Mouse (Mus musculus): ENCODE measurements around the gene Art2b. TPM values are rescaled to one million over a fixed set of nuclear protein-coding genes. Genes with fewer than 3 reads are reported as not detected.
"Not testable (repeated sequence)": the region's sequence is repeated elsewhere in the genome, so short reads cannot be mapped to it uniquely, and the experiment has no call there.

Gene Art2b
- polyA plus RNA-seq (2014; fragmentation: Nextera tagmentation; extraction: Ambion mirVana): not detected in 2 replicates

GRCm38 (mm10) chr7:101585408-101585807 is at the start of gene Art2b:
TSS of gene Art2b (minus strand) at chr7:101585600.
- Histone ChIP-seq H3K4me2 (no peak within 1 kb of the TSS), H3K36me3 (ENCODE audit: control insufficient read depth, insufficient read depth, low read length) (no peaks in the 10 kb centered on the region), H3K4me1 (ENCODE audit: control insufficient read depth, insufficient read depth, low read length) (no peaks in the 10 kb centered on the region), H3K9ac (ENCODE audit: low read depth, low read length) (no peak within 1 kb of the TSS), H3K27ac (ENCODE audit: low read depth, low read length) (no peak within 1 kb of the TSS), H3K9me3 (replicated peaks; ENCODE audit: control insufficient read depth, low read length) (no peaks in the 10 kb centered on the region), H3K27me3 (ENCODE audit: control insufficient read depth, insufficient read depth, low read length) (no peaks in the 10 kb centered on the region), H3K4me3 (ENCODE audit: low read depth, low read length) (no peak within 1 kb of the TSS)
- 80% methylated on average over 5 of the region's 5 CpGs for WGBS (ENCODE audit: insufficient replicate concordance)
- no peak for ATAC-seq (replicated peaks; ENCODE audit: insufficient number of reproducible peaks, low FRiP score, low TSS enrichment)

- WGBS (ENCODE audit: insufficient replicate concordance): 65% methylated on average over 4 of the region's 4 CpGs
- Histone ChIP-seq H3K36me3 (ENCODE audit: control insufficient read depth, insufficient read depth, low read length) (no peaks in the 10 kb centered on the region), H3K27ac (ENCODE audit: low read depth, low read length) (no peak overlapping the region), H3K9me3 (replicated peaks; ENCODE audit: control insufficient read depth, low read length) (no peaks in the 10 kb centered on the region), H3K27me3 (ENCODE audit: control insufficient read depth, insufficient read depth, low read length) (no peaks in the 10 kb centered on the region), H3K4me3 (ENCODE audit: low read depth, low read length) (no peak overlapping the region), H3K4me2 (no peak overlapping the region), H3K9ac (ENCODE audit: low read depth, low read length) (no peak overlapping the region), H3K4me1 (ENCODE audit: control insufficient read depth, insufficient read depth, low read length) (no peaks in the 10 kb centered on the region)
- no peak for ATAC-seq (replicated peaks; ENCODE audit: insufficient number of reproducible peaks, low FRiP score, low TSS enrichment)
Measured at GRCm38 (mm10) chr7:101634513-101634912, 49.1 kb upstream of the Art2b start.

DNA sequence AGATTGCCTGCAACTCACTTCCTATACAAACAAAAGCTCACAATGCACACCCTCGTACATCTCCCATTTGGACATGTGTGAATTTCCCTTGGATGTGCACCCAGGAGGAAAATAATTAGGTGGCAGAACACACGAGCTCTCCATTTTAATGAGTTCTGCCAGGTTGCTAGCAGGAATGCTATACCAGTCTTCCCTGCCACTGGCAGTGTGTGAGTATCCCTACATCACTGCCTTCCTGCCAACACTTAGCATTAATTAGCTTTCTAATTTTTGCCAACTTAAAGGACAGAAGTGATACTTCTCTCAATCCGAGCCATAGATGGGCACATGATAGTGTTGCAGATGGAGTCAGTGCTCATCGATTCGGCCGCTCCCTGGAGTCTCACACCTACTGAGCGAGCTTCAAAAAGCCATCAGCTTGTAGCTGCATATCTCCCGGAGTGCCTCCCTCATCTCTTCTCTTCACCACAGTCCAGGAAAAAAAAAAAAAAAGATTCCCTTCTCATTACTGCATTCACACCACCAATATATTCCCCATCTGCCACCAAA is 48.3 kb upstream of the Art2b start:
- H3K4me2 ChIP-seq: no peak overlapping the region
- no peak overlapping the region for H3K9ac ChIP-seq (ENCODE audit: low read depth, low read length)
- 75% methylated on average over 8 of the region's 8 CpGs for WGBS (ENCODE audit: insufficient replicate concordance)
- ATAC-seq (replicated peaks; ENCODE audit: insufficient number of reproducible peaks, low FRiP score, low TSS enrichment): no peak
- H3K9me3 ChIP-seq (replicated peaks; ENCODE audit: control insufficient read depth, low read length): no peaks in the 10 kb centered on the region
- no peaks in the 10 kb centered on the region for H3K36me3 ChIP-seq (ENCODE audit: control insufficient read depth, insufficient read depth, low read length)
- no peak overlapping the region for H3K4me3 ChIP-seq (ENCODE audit: low read depth, low read length)
- H3K27me3 ChIP-seq (ENCODE audit: control insufficient read depth, insufficient read depth, low read length): no peaks in the 10 kb centered on the region
- no peaks in the 10 kb centered on the region for H3K4me1 ChIP-seq (ENCODE audit: control insufficient read depth, insufficient read depth, low read length)
- H3K27ac ChIP-seq (ENCODE audit: low read depth, low read length): no peak overlapping the region

DNA sequence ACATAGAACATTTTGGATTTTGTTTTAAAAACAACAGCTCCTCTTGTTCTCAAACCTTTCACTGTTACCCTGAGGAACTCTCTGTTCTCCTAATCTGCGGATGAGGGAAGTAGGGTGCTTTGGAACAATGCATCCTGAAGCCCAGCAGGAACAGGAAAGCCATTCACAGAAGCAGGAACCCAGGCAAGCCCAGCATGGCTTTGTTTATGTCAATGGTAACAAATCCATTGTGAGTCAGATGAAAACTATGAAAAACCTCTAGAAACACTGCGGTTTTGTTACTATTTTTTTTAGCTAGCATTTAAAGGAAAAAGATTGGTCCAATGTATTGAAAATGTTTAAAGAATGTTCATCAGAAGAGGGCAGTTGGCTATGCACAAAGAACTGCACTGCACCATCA is 43.1 kb upstream of the Art2b start:
- Histone ChIP-seq H3K27me3 (ENCODE audit: control insufficient read depth, insufficient read depth, low read length) (no peaks in the 10 kb centered on the region), H3K4me2 (no peak overlapping the region), H3K9ac (ENCODE audit: low read depth, low read length) (no peak overlapping the region), H3K36me3 (ENCODE audit: control insufficient read depth, insufficient read depth, low read length) (no peaks in the 10 kb centered on the region), H3K4me1 (ENCODE audit: control insufficient read depth, insufficient read depth, low read length) (no peaks in the 10 kb centered on the region), H3K4me3 (ENCODE audit: low read depth, low read length) (no peak overlapping the region), H3K9me3 (replicated peaks; ENCODE audit: control insufficient read depth, low read length) (no peaks in the 10 kb centered on the region), H3K27ac (ENCODE audit: low read depth, low read length) (no peak overlapping the region)
- no peak for ATAC-seq (replicated peaks; ENCODE audit: insufficient number of reproducible peaks, low FRiP score, low TSS enrichment)
- WGBS (ENCODE audit: insufficient replicate concordance): 38% methylated on average over 2 of the region's 2 CpGs

- H3K36me3 ChIP-seq (ENCODE audit: control insufficient read depth, insufficient read depth, low read length); H3K9me3 ChIP-seq (replicated peaks; ENCODE audit: control insufficient read depth, low read length); H3K27me3 ChIP-seq (ENCODE audit: control insufficient read depth, insufficient read depth, low read length); ATAC-seq (replicated peaks; ENCODE audit: insufficient number of reproducible peaks, low FRiP score, low TSS enrichment); H3K4me1 ChIP-seq (ENCODE audit: control insufficient read depth, insufficient read depth, low read length); H3K27ac ChIP-seq (ENCODE audit: low read depth, low read length); H3K4me3 ChIP-seq (ENCODE audit: low read depth, low read length); H3K4me2 ChIP-seq; H3K9ac ChIP-seq (ENCODE audit: low read depth, low read length): not testable (repeated sequence)
- WGBS (ENCODE audit: insufficient replicate concordance): 65% methylated on average over 7 of the region's 7 CpGs
Measured at GRCm38 (mm10) chr7:101627166-101627565, 41.8 kb upstream of the Art2b start.

- no peak overlapping the region for H3K9ac ChIP-seq (ENCODE audit: low read depth, low read length)
- ATAC-seq (replicated peaks; ENCODE audit: insufficient number of reproducible peaks, low FRiP score, low TSS enrichment): no peak
- WGBS (ENCODE audit: insufficient replicate concordance): 32% methylated on average over 6 of the region's 6 CpGs
Measured at GRCm38 (mm10) chr7:101624283-101624682, 38.9 kb upstream of the Art2b start.

GRCm38 (mm10) chr7:101621861-101622260 is 36.5 kb upstream of the Art2b start:
- H3K9me3 ChIP-seq (replicated peaks; ENCODE audit: control insufficient read depth, low read length): not testable (repeated sequence)
- 82% methylated on average over 4 of the region's 4 CpGs for WGBS (ENCODE audit: insufficient replicate concordance)

More at GRCm38 (mm10) chr7:101624283-101624682, 38.9 kb upstream of the Art2b start:
- H3K27me3 ChIP-seq (ENCODE audit: control insufficient read depth, insufficient read depth, low read length): no peaks in the 10 kb centered on the region
- H3K4me1 ChIP-seq (ENCODE audit: control insufficient read depth, insufficient read depth, low read length): no peaks in the 10 kb centered on the region
- H3K4me3 ChIP-seq (ENCODE audit: low read depth, low read length): no peak overlapping the region
- no peaks in the 10 kb centered on the region for H3K36me3 ChIP-seq (ENCODE audit: control insufficient read depth, insufficient read depth, low read length)
- no peak overlapping the region for H3K4me2 ChIP-seq
- no peak overlapping the region for H3K27ac ChIP-seq (ENCODE audit: low read depth, low read length)
- H3K9me3 ChIP-seq (replicated peaks; ENCODE audit: control insufficient read depth, low read length): no peaks in the 10 kb centered on the region

DNA sequence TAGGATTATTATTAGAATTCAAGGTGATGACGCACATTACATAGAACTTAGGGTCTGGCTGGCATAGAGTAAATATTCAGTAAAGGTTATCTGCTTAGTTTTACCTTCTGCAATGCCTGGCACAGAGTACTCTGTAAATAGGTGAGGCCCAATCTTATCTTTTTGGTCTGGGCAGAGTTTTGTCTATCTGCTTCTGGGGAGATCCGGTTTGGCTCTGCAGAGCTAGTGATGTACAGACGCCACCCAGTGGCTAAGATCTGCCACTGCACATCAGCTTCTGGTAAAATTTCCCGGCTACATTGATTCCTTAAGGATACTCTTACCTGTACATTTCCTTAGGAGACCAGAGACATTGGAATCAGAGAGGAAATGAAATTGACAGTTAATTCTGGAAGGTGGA is 35.0 kb upstream of the Art2b start:
- 25% methylated on average over 4 of the region's 4 CpGs for WGBS (ENCODE audit: insufficient replicate concordance)

More at GRCm38 (mm10) chr7:101621861-101622260, 36.5 kb upstream of the Art2b start:
- ATAC-seq (replicated peaks; ENCODE audit: insufficient number of reproducible peaks, low FRiP score, low TSS enrichment); H3K4me2 ChIP-seq; H3K4me1 ChIP-seq (ENCODE audit: control insufficient read depth, insufficient read depth, low read length); H3K4me3 ChIP-seq (ENCODE audit: low read depth, low read length); H3K27ac ChIP-seq (ENCODE audit: low read depth, low read length); H3K9ac ChIP-seq (ENCODE audit: low read depth, low read length); H3K36me3 ChIP-seq (ENCODE audit: control insufficient read depth, insufficient read depth, low read length); H3K27me3 ChIP-seq (ENCODE audit: control insufficient read depth, insufficient read depth, low read length): not testable (repeated sequence)

DNA sequence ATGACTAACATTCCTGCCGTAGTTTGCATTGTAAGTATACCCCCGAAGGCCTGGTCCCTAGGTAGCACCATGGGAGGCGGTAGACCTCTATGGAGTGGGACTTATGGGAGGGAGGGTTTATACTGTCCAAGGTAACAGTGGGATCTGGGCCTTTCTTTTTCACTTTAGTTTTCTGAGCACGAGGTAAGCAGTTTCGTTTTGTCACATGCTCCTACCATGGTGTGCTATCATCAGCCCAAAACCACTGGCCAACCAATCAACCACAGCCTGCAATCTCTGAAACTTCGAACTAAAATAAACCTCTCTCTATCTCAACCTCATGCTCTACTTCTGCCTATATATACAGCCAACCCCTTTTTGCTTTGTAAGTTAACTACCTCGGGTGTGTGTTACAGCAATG is 32.9 kb upstream of the Art2b start:
- no peak overlapping the region for H3K9ac ChIP-seq (ENCODE audit: low read depth, low read length)
- no peak for ATAC-seq (replicated peaks; ENCODE audit: insufficient number of reproducible peaks, low FRiP score, low TSS enrichment)
- 0 out of 2 replicates have a peak, but pooled peaks cover 2% of the 10 kb centered on the region for H3K4me1 ChIP-seq (ENCODE audit: control insufficient read depth, insufficient read depth, low read length)
- no peaks in the 10 kb centered on the region for H3K36me3 ChIP-seq (ENCODE audit: control insufficient read depth, insufficient read depth, low read length)
- H3K27ac ChIP-seq (ENCODE audit: low read depth, low read length): no peak overlapping the region
- no peak overlapping the region for H3K4me2 ChIP-seq
- 82% methylated on average over 7 of the region's 7 CpGs for WGBS (ENCODE audit: insufficient replicate concordance)
- no peaks in the 10 kb centered on the region for H3K27me3 ChIP-seq (ENCODE audit: control insufficient read depth, insufficient read depth, low read length)
- no peaks in the 10 kb centered on the region for H3K9me3 ChIP-seq (replicated peaks; ENCODE audit: control insufficient read depth, low read length)
- no peak overlapping the region for H3K4me3 ChIP-seq (ENCODE audit: low read depth, low read length)

More for the DNA sequence above, 35.0 kb upstream of the Art2b start:
- H3K9ac ChIP-seq (ENCODE audit: low read depth, low read length): no peak overlapping the region
- no peak overlapping the region for H3K4me3 ChIP-seq (ENCODE audit: low read depth, low read length)
- no peak overlapping the region for H3K27ac ChIP-seq (ENCODE audit: low read depth, low read length)
- H3K4me1 ChIP-seq (ENCODE audit: control insufficient read depth, insufficient read depth, low read length): 0 out of 2 replicates have a peak, but pooled peaks cover 2% of the 10 kb centered on the region
- no peak for ATAC-seq (replicated peaks; ENCODE audit: insufficient number of reproducible peaks, low FRiP score, low TSS enrichment)
- no peaks in the 10 kb centered on the region for H3K36me3 ChIP-seq (ENCODE audit: control insufficient read depth, insufficient read depth, low read length)
- no peaks in the 10 kb centered on the region for H3K9me3 ChIP-seq (replicated peaks; ENCODE audit: control insufficient read depth, low read length)
- no peaks in the 10 kb centered on the region for H3K27me3 ChIP-seq (ENCODE audit: control insufficient read depth, insufficient read depth, low read length)
- no peak overlapping the region for H3K4me2 ChIP-seq

Data from heart, embryonic 11.5 days (tissue).